Mouse (Mus musculus) heart, embryonic 15.5 days (tissue): ENCODE measurements at regions not wholly inside any gene's neighbourhood (a gene's known extent, or its start where the extent isn't known, plus 50 kb on each side); places are given as distances from the start of the nearest gene placed in this dataset.

Source experiments
- ATAC-seq: fragments of 200-750 bp; cut with Nextera tagmentation; replicated peaks from 2 replicates; pipeline ENCODE4 v1.8.0; 2017; ENCODE audit warnings: low read depth, moderate TSS enrichment; ENCODE audit not compliant: insufficient number of reproducible peaks, insufficient read depth, low FRiP score
- H3K27ac ChIP-seq: fragments of 300-500 bp; sonication (generic); 2 replicates; pipeline ENCODE4 v1.5.1; 2015; ENCODE audit warnings: mild to moderate bottlenecking, inconsistent platforms
- H3K27me3 ChIP-seq: fragments of 300-500 bp; sonication (generic); 2 replicates; pipeline ENCODE4 v1.6.1; 2015; ENCODE audit warnings: inconsistent platforms
- H3K36me3 ChIP-seq: fragments of 300-500 bp; sonication (generic); 2 replicates; pipeline ENCODE4 v1.6.1; 2015; ENCODE audit warnings: mild to moderate bottlenecking, inconsistent platforms
- H3K4me1 ChIP-seq: fragments of 300-500 bp; sonication (generic); replicated peaks from 2 replicates; pipeline ENCODE4 v1.6.1; 2015; ENCODE audit warnings: inconsistent platforms
- H3K4me2 ChIP-seq: fragments of 300-500 bp; sonication (generic); 2 replicates; pipeline ENCODE4 v1.6.1; 2015; ENCODE audit warnings: inconsistent platforms, mild to moderate bottlenecking, moderate library complexity
- H3K4me3 ChIP-seq: fragments of 300-500 bp; sonication (generic); 2 replicates; pipeline ENCODE4 v1.5.1; 2015; ENCODE audit warnings: mild to moderate bottlenecking, inconsistent platforms
- H3K9ac ChIP-seq: fragments of 300-500 bp; sonication (generic); 2 replicates; pipeline ENCODE4 v1.6.1; 2015; ENCODE audit warnings: mild to moderate bottlenecking, inconsistent platforms
- H3K9me3 ChIP-seq: fragments of 300-500 bp; sonication (generic); replicated peaks from 2 replicates; pipeline ENCODE4 v1.6.1; 2016; ENCODE audit warnings: inconsistent platforms
- WGBS: fragments of 180-500 bp; shearing (Covaris S2); methylation state at CpG from one replicate; pipeline ENCODE4 v1.1.7; 2015; ENCODE audit warnings: mixed read lengths; 5-methylcytosine and 5-hydroxymethylcytosine counted together

DNA sequence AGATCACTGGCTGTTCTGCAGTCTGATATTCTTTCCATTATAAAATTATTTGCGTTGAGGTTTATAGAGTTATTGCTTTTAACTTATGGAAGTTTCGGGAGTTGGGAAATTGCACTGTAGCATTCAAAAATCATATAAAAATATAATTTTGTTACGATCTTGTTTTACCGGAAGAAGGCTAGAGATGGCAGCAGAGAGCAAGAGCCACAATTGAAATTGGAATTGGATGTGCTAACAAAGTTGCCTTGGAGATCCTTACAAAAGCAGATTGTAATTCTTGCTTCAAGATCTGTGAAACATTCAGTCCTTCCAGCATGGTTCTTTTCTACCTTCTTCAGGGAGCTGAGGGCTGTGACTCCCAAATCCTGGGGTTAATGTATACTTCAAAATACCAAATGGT lies 514.4 kb downstream of the Tox3 start:
- Histone ChIP-seq H3K36me3 (no peaks in the 10 kb centered on the region), H3K4me2 (no peak overlapping the region), H3K9ac (no peak overlapping the region), H3K27ac (no peak overlapping the region), H3K4me1 (no peaks in the 10 kb centered on the region), H3K9me3 (no peaks in the 10 kb centered on the region), H3K4me3 (no peak overlapping the region), H3K27me3 (no peaks in the 10 kb centered on the region)
- ATAC-seq, result no peak
- WGBS, result 69% methylated on average over 4 of the region's 4 CpGs

DNA sequence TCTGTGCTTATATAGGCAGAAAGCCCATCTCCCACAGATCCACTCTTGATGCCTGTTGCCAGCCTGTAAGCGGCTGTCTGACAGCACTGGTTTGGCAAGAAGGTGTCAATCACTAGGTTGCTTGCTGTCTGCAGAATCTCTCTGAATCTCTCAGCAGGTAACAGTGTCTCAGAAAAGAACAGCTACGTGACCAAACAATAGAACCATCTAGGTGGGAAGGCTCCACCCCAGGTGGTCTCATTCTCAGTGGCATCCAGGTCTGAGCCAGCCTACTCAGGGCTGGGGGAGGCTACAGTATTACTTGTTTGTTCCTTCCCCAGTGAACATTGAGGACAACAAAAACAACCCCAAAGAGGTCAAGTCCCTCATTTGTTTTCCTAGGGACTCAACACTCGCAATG lies 523.6 kb downstream of the Tox3 start:
- 31% methylated on average over 3 of the region's 3 CpGs for WGBS
- ATAC-seq, result no peak

GRCm38 (mm10) chr8:89823631-89824030 lies 524.5 kb downstream of the Tox3 start:
- no peaks in the 10 kb centered on the region for H3K27me3 ChIP-seq
- H3K36me3 ChIP-seq, result no peaks in the 10 kb centered on the region
- ATAC-seq, result no peak
- H3K9ac ChIP-seq, result no peak overlapping the region
- H3K9me3 ChIP-seq, result no peaks in the 10 kb centered on the region
- H3K27ac ChIP-seq, result no peak overlapping the region
- no peaks in the 10 kb centered on the region for H3K4me1 ChIP-seq
- no peak overlapping the region for H3K4me3 ChIP-seq
- no peak overlapping the region for H3K4me2 ChIP-seq

More for the DNA sequence above, 523.6 kb downstream of the Tox3 start:
- Histone ChIP-seq H3K4me1 (no peaks in the 10 kb centered on the region), H3K36me3 (no peaks in the 10 kb centered on the region), H3K4me3 (no peak overlapping the region), H3K4me2 (no peak overlapping the region), H3K9me3 (no peaks in the 10 kb centered on the region), H3K27ac (no peak overlapping the region), H3K27me3 (no peaks in the 10 kb centered on the region), H3K9ac (no peak overlapping the region)

DNA sequence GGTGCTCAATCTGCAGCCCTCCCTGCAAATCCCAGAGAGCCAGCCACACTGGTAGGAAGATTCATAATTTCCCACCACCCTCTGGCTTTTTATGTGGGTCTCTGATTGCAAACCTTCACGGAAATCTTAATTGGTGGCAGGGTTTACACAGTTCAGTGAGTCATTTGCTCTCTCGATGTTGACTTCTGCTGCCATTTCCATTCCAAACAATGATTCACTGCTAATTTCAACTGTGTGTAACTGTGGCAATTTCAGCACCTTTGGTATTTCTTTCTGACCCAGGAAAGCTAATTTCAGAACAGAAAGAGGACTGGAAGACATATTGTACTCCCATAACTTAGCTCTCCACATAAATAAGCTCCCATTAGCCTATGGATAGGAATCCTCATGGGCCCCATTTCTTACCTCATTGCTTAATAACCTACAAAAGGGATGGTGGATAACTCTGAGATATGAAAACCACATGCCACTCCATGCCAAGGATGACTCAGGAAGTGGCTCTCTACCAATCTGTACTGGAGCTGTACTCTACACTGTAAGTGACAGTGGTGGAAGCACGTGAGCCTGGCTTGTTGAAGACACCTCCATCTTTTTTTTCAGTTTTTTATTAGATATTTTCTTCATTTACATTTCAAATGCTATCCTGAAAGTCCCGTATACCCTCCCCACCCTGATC lies 536.0 kb downstream of the Tox3 start:
- no peaks in the 10 kb centered on the region for H3K27me3 ChIP-seq
- no peak for ATAC-seq
- no peak overlapping the region for H3K27ac ChIP-seq
- no peaks in the 10 kb centered on the region for H3K9me3 ChIP-seq
- WGBS, result 70% methylated on average over 4 of the region's 4 CpGs
- no peaks in the 10 kb centered on the region for H3K36me3 ChIP-seq
- no peak overlapping the region for H3K9ac ChIP-seq
- no peak overlapping the region for H3K4me2 ChIP-seq
- no peak overlapping the region for H3K4me3 ChIP-seq
- H3K4me1 ChIP-seq, result no peaks in the 10 kb centered on the region

DNA sequence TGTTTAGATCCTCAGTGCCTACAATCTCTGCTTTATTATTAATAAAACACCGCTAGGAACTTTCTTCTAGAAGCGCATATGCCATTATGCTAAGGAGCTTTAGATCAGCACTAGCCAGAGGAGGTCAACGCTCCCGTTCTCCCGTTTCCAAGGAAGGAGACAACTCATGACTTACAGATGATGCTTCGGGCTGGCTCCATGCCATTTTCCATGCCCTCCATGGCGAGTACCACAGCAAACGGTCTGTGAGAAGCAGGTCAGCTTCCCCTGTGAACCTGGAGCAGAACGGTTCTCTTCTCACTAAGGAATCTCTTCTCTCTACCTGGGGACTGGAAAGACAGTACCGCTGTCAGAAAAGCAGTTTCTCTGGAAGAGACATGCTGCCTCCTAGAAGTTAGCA lies 559.8 kb downstream of the Tox3 start:
- ATAC-seq, result no peak
- no peak overlapping the region for H3K9ac ChIP-seq
- H3K4me2 ChIP-seq, result no peak overlapping the region
- H3K27me3 ChIP-seq, result peaks cover 27% of the 10 kb centered on the region
- H3K4me1 ChIP-seq, result no peaks in the 10 kb centered on the region; the same call in 1 of the 2 replicates
- 64% methylated on average over 10 of the region's 10 CpGs for WGBS
- H3K27ac ChIP-seq, result no peak overlapping the region
- H3K9me3 ChIP-seq, result no peaks in the 10 kb centered on the region
- H3K4me3 ChIP-seq, result no peak overlapping the region
- H3K36me3 ChIP-seq, result no peaks in the 10 kb centered on the region

- 62% methylated on average over 17 of the region's 17 CpGs for WGBS
Measured at GRCm38 (mm10) chr8:89787050-89787905, 560.9 kb downstream of the Tox3 start.

DNA sequence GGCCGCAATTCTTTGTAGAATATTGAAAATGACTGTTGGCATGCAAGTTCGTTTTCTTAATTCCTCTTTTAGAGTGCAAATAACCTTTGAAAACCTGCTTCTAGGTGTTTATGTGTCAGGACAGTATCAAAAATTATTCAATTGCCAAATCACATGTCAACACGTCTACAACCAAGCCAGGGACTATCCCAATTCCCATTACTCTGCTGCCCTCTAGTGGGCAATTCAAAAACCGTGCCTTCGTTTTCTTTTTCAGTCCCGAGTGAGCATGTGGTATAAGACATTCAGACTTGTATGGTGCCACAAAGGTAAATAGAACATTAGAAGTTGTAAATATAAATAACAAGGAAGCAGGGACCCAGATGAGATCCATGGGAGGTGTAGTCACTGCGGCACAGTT lies 563.1 kb downstream of the Tox3 start:
- 15% methylated on average over 7 of the region's 7 CpGs for WGBS
- Histone ChIP-seq H3K27ac (no peak overlapping the region), H3K9ac (no peak overlapping the region), H3K4me2 (no peak overlapping the region), H3K27me3 (peaks cover 50% of the 10 kb centered on the region), H3K4me3 (no peak overlapping the region), H3K4me1 (no peaks in the 10 kb centered on the region; the same call in 1 of the 2 replicates), H3K9me3 (no peaks in the 10 kb centered on the region), H3K36me3 (no peaks in the 10 kb centered on the region)
- ATAC-seq, result no peak

More at GRCm38 (mm10) chr8:89787050-89787905, 560.9 kb downstream of the Tox3 start:
- H3K9me3 ChIP-seq, result no peaks in the 10 kb centered on the region
- H3K27ac ChIP-seq, result no peak overlapping the region
- no peaks in the 10 kb centered on the region for H3K36me3 ChIP-seq
- H3K9ac ChIP-seq, result no peak overlapping the region
- peaks cover 37% of the 10 kb centered on the region for H3K27me3 ChIP-seq
- H3K4me2 ChIP-seq, result no peak overlapping the region
- H3K4me1 ChIP-seq, result no peaks in the 10 kb centered on the region; the same call in 1 of the 2 replicates
- no peak overlapping the region for H3K4me3 ChIP-seq
- no peak for ATAC-seq

DNA sequence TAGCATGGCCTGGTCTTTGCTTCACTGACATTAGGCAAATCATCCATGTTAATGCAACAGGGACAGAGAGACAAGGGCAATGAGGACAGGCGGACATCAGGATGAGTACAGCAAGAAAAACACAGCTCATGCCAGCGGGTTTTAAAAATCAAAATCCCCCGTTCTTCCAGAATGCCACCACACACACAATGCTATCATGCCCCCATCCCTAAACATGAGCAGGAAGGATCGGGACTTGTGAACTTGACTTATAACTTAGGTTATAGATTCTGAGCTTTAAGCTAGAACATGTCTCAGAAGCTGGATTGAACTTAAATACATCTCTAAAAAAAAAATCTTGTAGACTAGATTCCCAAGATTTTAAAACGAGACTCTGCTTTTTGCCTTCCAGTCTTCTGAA lies 564.8 kb downstream of the Tox3 start:
- Histone ChIP-seq H3K9ac (no peak overlapping the region), H3K27ac (no peak overlapping the region), H3K4me2 (no peak overlapping the region), H3K9me3 (no peaks in the 10 kb centered on the region), H3K36me3 (no peaks in the 10 kb centered on the region), H3K4me1 (no peaks in the 10 kb centered on the region; the same call in 1 of the 2 replicates), H3K27me3 (peaks cover 47% of the 10 kb centered on the region), H3K4me3 (no peak overlapping the region)
- no peak for ATAC-seq
- 81% methylated on average over 5 of the region's 5 CpGs for WGBS

DNA sequence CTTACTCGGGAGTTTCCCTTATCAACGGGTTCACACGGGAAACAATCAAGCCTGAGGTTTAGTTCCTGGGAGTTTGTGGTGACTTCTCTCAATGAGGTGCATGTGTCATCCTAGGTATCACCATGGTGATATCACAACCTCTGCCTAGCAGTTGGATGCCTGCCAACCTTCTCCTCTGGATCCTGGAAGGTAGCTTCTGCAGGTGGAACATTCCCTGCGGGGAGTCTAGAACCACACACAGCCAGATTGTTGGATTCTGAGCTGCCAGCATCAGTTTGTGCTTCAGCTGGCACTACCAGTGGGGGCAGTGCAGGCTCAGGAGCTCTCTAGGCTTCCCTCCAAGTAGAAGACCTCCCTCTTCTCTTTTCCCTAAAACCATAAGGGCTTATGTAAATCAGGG lies 581.8 kb downstream of the Tox3 start:
- Histone ChIP-seq H3K4me3 (no peak overlapping the region), H3K4me2 (no peak overlapping the region), H3K9ac (no peak overlapping the region), H3K27ac (no peak overlapping the region), H3K36me3 (no peaks in the 10 kb centered on the region), H3K9me3 (no peaks in the 10 kb centered on the region), H3K27me3 (no peaks in the 10 kb centered on the region), H3K4me1 (no peaks in the 10 kb centered on the region)
- 24% methylated on average over 4 of the region's 4 CpGs for WGBS
- ATAC-seq, result no peak

- Histone ChIP-seq H3K4me2 (no peak overlapping the region), H3K4me3 (no peak overlapping the region), H3K9me3 (no peaks in the 10 kb centered on the region), H3K36me3 (no peaks in the 10 kb centered on the region), H3K4me1 (no peaks in the 10 kb centered on the region), H3K27me3 (no peaks in the 10 kb centered on the region), H3K9ac (no peak overlapping the region), H3K27ac (no peak overlapping the region)
- no peak for ATAC-seq
- 83% methylated on average over 5 of the region's 5 CpGs for WGBS
Measured at GRCm38 (mm10) chr8:89759531-89759930, 588.6 kb downstream of the Tox3 start.

- Histone ChIP-seq H3K36me3 (no peaks in the 10 kb centered on the region), H3K27me3 (no peaks in the 10 kb centered on the region), H3K4me3 (no peak overlapping the region), H3K9me3 (no peaks in the 10 kb centered on the region), H3K27ac (no peak overlapping the region), H3K4me2 (no peak overlapping the region), H3K4me1 (no peaks in the 10 kb centered on the region), H3K9ac (no peak overlapping the region)
- ATAC-seq, result no peak
- WGBS, result 68% methylated on average over 10 of the region's 10 CpGs
Measured at GRCm38 (mm10) chr8:89758695-89759094, 589.4 kb downstream of the Tox3 start.

DNA sequence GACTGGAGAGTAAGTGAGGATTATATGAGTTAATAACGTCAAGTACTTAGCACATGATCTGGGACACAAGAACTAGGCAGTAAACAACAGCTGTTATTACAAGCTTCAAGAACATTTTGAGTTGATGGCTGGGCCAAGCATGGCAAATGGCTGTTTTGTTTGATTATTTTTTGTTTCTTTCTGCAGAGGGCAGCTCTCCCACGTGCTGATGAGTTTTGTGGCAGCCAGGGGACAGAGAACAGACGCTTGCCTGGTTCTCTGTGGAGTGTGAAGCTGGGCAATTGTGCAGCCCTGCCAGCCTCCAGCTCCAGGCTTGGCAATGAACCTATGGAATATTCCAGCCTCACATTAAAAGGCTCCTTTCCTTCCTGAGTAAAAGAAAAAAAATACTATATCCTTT lies 592.2 kb downstream of the Tox3 start:
- WGBS, result 46% methylated on average over 3 of the region's 3 CpGs
- ATAC-seq, result no peak

More for the DNA sequence above, 592.2 kb downstream of the Tox3 start:
- no peaks in the 10 kb centered on the region for H3K27me3 ChIP-seq
- no peak overlapping the region for H3K27ac ChIP-seq
- no peaks in the 10 kb centered on the region for H3K4me1 ChIP-seq
- no peak overlapping the region for H3K4me3 ChIP-seq
- no peak overlapping the region for H3K4me2 ChIP-seq
- no peak overlapping the region for H3K9ac ChIP-seq
- H3K36me3 ChIP-seq, result no peaks in the 10 kb centered on the region
- no peaks in the 10 kb centered on the region for H3K9me3 ChIP-seq
